Mouse (Mus musculus) forebrain, postnatal 0 days (tissue): Measurements from ENCODE around the gene Uso1. TPM values are rescaled to one million over a fixed set of nuclear protein-coding genes. Genes with fewer than 3 reads are reported as not detected.
A peak's percentile ranks its signal among the peaks of the same experiment; 100 is the strongest.

Source experiments
- ATAC-seq: fragments of 200-750 bp; cut with Nextera tagmentation; 2 replicates; pipeline ENCODE4 v1.8.0; 2017; ENCODE audit warnings: mild to moderate bottlenecking, moderate library complexity
- DNase-seq: peaks from one replicate; pipeline ENCODE4 v3.0.0-alpha.2; 2015
- H3K27ac ChIP-seq: fragments of 300-500 bp; sonication (generic); 2 replicates; pipeline ENCODE4 v1.5.1; 2014; ENCODE audit warnings: low read depth, mild to moderate bottlenecking, antibody characterized with exemption, low read length, moderate library complexity, mixed read lengths
- H3K27me3 ChIP-seq: fragments of 300-500 bp; sonication (generic); 2 replicates; pipeline ENCODE4 v1.6.1; 2014; ENCODE audit warnings: mild to moderate bottlenecking, low read length, mixed read lengths; ENCODE audit not compliant: insufficient read depth
- H3K36me3 ChIP-seq: fragments of 300-500 bp; sonication (generic); 2 replicates; pipeline ENCODE4 v1.6.1; 2014; ENCODE audit warnings: mild to moderate bottlenecking, moderate library complexity; ENCODE audit not compliant: insufficient read depth
- H3K4me1 ChIP-seq: fragments of 300-500 bp; sonication (generic); 2 replicates; pipeline ENCODE4 v1.6.1; 2014; ENCODE audit warnings: antibody characterized with exemption; ENCODE audit not compliant: insufficient read depth
- H3K4me2 ChIP-seq: fragments of 300-500 bp; sonication (generic); 2 replicates; pipeline ENCODE4 v1.6.1; 2014; ENCODE audit warnings: low read depth, mild to moderate bottlenecking, moderate library complexity
- H3K4me3 ChIP-seq: fragments of 300-500 bp; sonication (generic); 2 replicates; pipeline ENCODE4 v1.5.1; 2014; ENCODE audit warnings: low read depth, low read length, mixed read lengths
- H3K9ac ChIP-seq: fragments of 300-500 bp; sonication (generic); 2 replicates; pipeline ENCODE4 v1.6.1; 2014; ENCODE audit warnings: mild to moderate bottlenecking
- H3K9me3 ChIP-seq: fragments of 300-500 bp; sonication (generic); 2 replicates; pipeline ENCODE4 v1.6.1; 2016; ENCODE audit warnings: low read length
- CTCF ChIP-seq: sonication (generic); IDR thresholded peaks from 2 replicates; pipeline ENCODE4 v1.5.1; 2016; ENCODE audit warnings: antibody characterized with exemption, control low read depth, low read depth
- WGBS: fragments of 180-500 bp; shearing (Covaris S2); extraction: QIAGEN DNeasy Blood & Tissue Kit; methylation state at CpG from one replicate; pipeline ENCODE4 v1.1.7; 2014; 5-methylcytosine and 5-hydroxymethylcytosine counted together
- polyA plus RNA-seq: library from polyadenylated mRNA; unstranded; fragments of >200 nt; fragmentation: Nextera tagmentation; extraction: Ambion mirVana; gene quantifications from 2 replicates; pipeline ENCODE4 v1.2.1, GENCODE M21; 2015
- total RNA-seq: library from RNA; depleted of rRNA; stranded (reverse); fragments of >200 nt; gene quantifications from 2 replicates; pipeline ENCODE4 v1.2.3, GENCODE M21; 2014

Gene Uso1
- total and polyA plus RNA-seq, 2 experiments from 2014 or later, result 19.1 to 24.8 TPM

GRCm38 (mm10) chr5:92144954-92145708, 7.4 kb downstream of the Uso1 start:
- Histone ChIP-seq H3K27ac (no peak overlapping the region), H3K9ac (no peak overlapping the region), H3K36me3 (no peaks in the 10 kb centered on the region), H3K4me2 (no peak overlapping the region), H3K4me3 (no peak overlapping the region), H3K27me3 (no peaks in the 10 kb centered on the region), H3K9me3 (no peaks in the 10 kb centered on the region), H3K4me1 (no peaks in the 10 kb centered on the region)
- no peak for DNase-seq
- no peak for TF ChIP-seq CTCF
- ATAC-seq, result no peak
- WGBS, result 94% methylated on average over 7 of the region's 7 CpGs

GRCm38 (mm10) chr5:92148248-92148647, 10.5 kb downstream of the Uso1 start:
- Histone ChIP-seq H3K4me2 (no peak overlapping the region), H3K27me3 (no peaks in the 10 kb centered on the region), H3K4me1 (no peaks in the 10 kb centered on the region), H3K36me3 (peaks cover 4% of the 10 kb centered on the region; the same call in 1 of the 2 replicates), H3K9me3 (no peaks in the 10 kb centered on the region), H3K27ac (no peak overlapping the region), H3K9ac (no peak overlapping the region), H3K4me3 (no peak overlapping the region)
- WGBS, result 90% methylated on average over 3 of the region's 3 CpGs
- no peak for DNase-seq
- TF ChIP-seq CTCF, result no peak
- no peak for ATAC-seq

DNA sequence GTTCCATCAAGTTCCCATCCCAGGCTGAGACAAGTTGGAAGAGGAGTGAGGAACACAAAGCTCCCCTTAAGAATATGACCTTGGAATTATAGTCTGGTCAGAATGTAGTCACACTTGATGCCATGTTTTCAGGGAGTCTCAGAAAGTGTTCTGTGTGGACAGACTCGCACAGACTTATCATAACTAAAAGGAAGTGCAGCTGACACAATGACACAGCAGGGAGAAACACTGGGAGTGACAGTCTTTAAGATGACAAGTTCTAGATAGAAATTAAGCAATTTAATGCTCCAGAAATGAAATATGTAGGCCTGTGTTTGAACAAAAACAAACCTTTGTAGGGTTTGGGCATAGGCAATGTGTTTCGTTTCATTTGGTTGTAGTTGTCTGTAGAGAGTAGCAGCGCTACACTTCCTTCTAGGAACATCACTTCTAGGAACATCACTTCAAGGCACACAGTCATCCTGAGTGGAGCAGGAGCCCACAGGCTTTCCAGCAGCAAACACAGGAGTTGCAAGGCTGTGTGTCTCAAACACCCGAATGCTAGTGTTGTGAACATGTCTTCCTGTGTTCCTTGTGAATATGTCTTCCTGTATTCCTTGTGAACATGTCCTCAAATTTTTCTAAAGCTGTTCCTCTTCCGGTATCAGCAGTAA, 11.7 kb downstream of the Uso1 start:
- Histone ChIP-seq H3K9me3 (no peaks in the 10 kb centered on the region), H3K27ac (no peak overlapping the region), H3K4me1 (no peaks in the 10 kb centered on the region), H3K36me3 (peaks cover 4% of the 10 kb centered on the region; the same call in 1 of the 2 replicates), H3K4me2 (no peak overlapping the region), H3K4me3 (no peak overlapping the region), H3K27me3 (no peaks in the 10 kb centered on the region), H3K9ac (no peak overlapping the region)
- ATAC-seq (no peak), DNase-seq (no peak)
- TF ChIP-seq CTCF, result no peak
- 89% methylated on average over 5 of the region's 5 CpGs for WGBS

GRCm38 (mm10) chr5:92154861-92155260, 17.1 kb downstream of the Uso1 start:
- WGBS, result 78% methylated on average over 3 of the region's 3 CpGs
- Histone ChIP-seq H3K27me3 (no peaks in the 10 kb centered on the region), H3K9ac (no peak overlapping the region), H3K4me2 (no peak overlapping the region), H3K36me3 (peaks cover 12% of the 10 kb centered on the region), H3K9me3 (no peaks in the 10 kb centered on the region), H3K27ac (no peak overlapping the region), H3K4me1 (no peaks in the 10 kb centered on the region), H3K4me3 (no peak overlapping the region)
- DNase-seq (no peak), ATAC-seq (no peak)
- no peak for TF ChIP-seq CTCF

GRCm38 (mm10) chr5:92165976-92166375, 28.2 kb downstream of the Uso1 start:
- H3K9ac ChIP-seq, result no peak overlapping the region
- peaks cover 31% of the 10 kb centered on the region for H3K36me3 ChIP-seq
- DNase-seq (no peak), ATAC-seq (no peak)
- no peak overlapping the region for H3K27ac ChIP-seq
- no peak overlapping the region for H3K4me2 ChIP-seq
- H3K9me3 ChIP-seq, result no peaks in the 10 kb centered on the region
- H3K4me1 ChIP-seq, result no peaks in the 10 kb centered on the region
- H3K4me3 ChIP-seq, result no peak overlapping the region
- no peak for TF ChIP-seq CTCF
- no peaks in the 10 kb centered on the region for H3K27me3 ChIP-seq
- WGBS, result 89% methylated on average over 6 of the region's 6 CpGs

DNA sequence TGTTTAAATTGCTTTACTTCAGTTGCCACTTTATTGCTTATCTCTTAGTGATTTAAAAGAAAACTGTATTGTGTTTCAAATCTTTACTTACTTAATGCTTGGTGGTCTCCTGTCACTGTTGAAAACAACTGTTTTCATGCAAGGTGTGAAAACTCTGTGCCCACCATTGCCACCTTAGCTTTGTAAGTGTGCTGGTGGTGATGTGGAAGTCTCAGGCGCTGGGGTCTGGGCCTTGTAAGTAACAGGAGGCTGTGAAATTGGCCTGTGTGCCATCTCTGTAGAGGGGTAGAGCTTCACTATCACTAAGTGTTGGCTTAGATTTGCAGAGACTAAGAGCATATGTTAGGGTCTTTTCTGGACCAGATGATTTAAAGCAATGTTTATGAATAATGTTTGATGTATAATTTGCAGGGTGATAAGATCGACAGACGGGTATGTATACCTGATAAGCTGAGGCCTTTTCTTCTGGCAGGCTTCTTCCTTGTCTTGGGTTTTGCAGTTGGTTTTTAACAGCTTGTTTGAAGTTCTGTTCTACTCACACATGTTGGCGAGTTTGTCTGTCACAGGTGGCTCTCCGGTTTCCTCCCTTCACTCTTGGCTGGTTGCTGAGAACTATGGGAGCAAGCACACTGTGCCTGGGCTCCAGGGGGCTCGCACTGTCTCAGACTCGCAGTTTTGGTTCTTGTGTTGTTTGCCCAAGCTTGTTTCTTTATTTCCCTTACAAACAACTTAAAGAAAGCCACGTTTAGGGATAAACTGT, 45.5 kb downstream of the Uso1 start:
- H3K9ac ChIP-seq, result no peak overlapping the region
- H3K9me3 ChIP-seq, result no peaks in the 10 kb centered on the region
- 77% methylated on average over 8 of the region's 8 CpGs for WGBS
- H3K4me1 ChIP-seq, result no peaks in the 10 kb centered on the region
- DNase-seq (peak; percentile 14), ATAC-seq (peak; percentile 47)
- no peak overlapping the region for H3K27ac ChIP-seq
- peaks cover 40% of the 10 kb centered on the region for H3K36me3 ChIP-seq
- no peak overlapping the region for H3K4me2 ChIP-seq
- H3K4me3 ChIP-seq, result no peak overlapping the region
- no peaks in the 10 kb centered on the region for H3K27me3 ChIP-seq
- TF ChIP-seq CTCF, result no peak

DNA sequence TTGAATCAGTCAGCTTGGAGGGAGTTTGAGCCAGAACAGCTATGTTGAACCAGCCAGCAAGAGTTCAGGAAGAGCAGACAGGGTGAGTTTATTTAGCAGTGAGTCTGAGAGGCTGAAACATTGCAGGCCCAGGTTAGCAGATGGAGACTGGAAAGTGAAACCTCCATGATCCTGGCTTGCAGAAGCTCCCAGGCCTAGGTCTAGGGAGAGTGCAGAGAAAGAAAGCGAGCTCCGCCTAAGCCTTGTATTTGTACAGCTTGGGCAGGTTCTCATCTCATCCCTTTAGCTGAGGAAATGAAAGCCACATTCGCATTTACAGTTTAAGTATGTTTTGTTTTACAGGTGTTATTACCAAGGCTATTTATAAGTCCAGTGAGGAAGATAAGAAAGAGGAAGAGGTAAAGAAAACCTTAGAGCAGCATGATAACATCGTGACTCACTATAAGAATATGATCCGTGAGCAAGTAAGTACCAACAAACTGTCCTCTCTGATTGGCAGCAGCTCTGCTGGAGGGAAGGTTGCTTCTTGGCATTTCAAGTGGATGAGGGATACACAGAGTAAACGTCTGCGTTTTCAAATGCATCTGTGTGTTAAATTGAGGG, 51.2 kb downstream of the Uso1 start:
- WGBS, result over 99% methylated on average over 7 of the region's 7 CpGs
- Histone ChIP-seq H3K9me3 (no peaks in the 10 kb centered on the region), H3K36me3 (peaks cover 53% of the 10 kb centered on the region), H3K27ac (no peak overlapping the region), H3K4me3 (no peak overlapping the region), H3K9ac (no peak overlapping the region), H3K27me3 (no peaks in the 10 kb centered on the region), H3K4me1 (no peaks in the 10 kb centered on the region), H3K4me2 (no peak overlapping the region)
- DNase-seq (no peak), ATAC-seq (no peak)
- TF ChIP-seq CTCF, result no peak
